Mouse (Mus musculus) testis, adult 2 months (tissue): ENCODE results near the gene Cracr2b. TPM values are rescaled to one million over a fixed set of nuclear protein-coding genes. Genes with fewer than 3 reads are reported as not detected.

ENCODE experiments used
- H3K27ac ChIP-seq: fragments of 200-500 bp; 2 replicates; pipeline ENCODE4 v1.5.1; 2012; ENCODE audit warnings: low read depth, low read length; ENCODE audit not compliant: control insufficient read depth, insufficient read depth
- H3K27me3 ChIP-seq: fragments of 200-500 bp; 2 replicates; pipeline ENCODE4 v1.6.1; 2012; ENCODE audit warnings: mild to moderate bottlenecking, low read length, moderate library complexity; ENCODE audit not compliant: control insufficient read depth, insufficient read depth
- H3K36me3 ChIP-seq: fragments of 200-500 bp; 2 replicates; pipeline ENCODE4 v1.6.1; 2012; ENCODE audit warnings: mild to moderate bottlenecking, low read length; ENCODE audit not compliant: control insufficient read depth, insufficient read depth
- H3K4me1 ChIP-seq: fragments of 200-500 bp; 2 replicates; pipeline ENCODE4 v1.6.1; 2012; ENCODE audit warnings: low read length; ENCODE audit not compliant: control insufficient read depth, insufficient read depth
- H3K4me3 ChIP-seq: fragments of 200-500 bp; 2 replicates; pipeline ENCODE4 v1.5.1; 2012; ENCODE audit warnings: low read depth, mild to moderate bottlenecking, low read length, moderate library complexity, mixed read lengths; ENCODE audit not compliant: control insufficient read depth
- CTCF ChIP-seq: fragments of 200-500 bp; IDR thresholded peaks from 2 replicates; pipeline ENCODE4 v1.5.1; 2012; ENCODE audit warnings: low read depth, mild to moderate bottlenecking, inconsistent platforms, low read length, moderate library complexity; ENCODE audit not compliant: control insufficient read depth, insufficient read depth, insufficient replicate concordance
- POLR2A ChIP-seq: fragments of 200-500 bp; IDR thresholded peaks from 2 replicates; pipeline ENCODE4 v1.6.1; 2012; ENCODE audit warnings: low read depth, mild to moderate bottlenecking, inconsistent platforms, low read length, moderate library complexity; ENCODE audit not compliant: control insufficient read depth
- polyA plus RNA-seq: library from polyadenylated mRNA; depleted of rRNA; stranded (reverse); fragments of >200 nt; gene quantifications from 2 replicates; pipeline ENCODE4 v1.2.3, GENCODE M21; 2012

Gene Cracr2b
- polyA plus RNA-seq, 1 experiment = 2.1 TPM

DNA sequence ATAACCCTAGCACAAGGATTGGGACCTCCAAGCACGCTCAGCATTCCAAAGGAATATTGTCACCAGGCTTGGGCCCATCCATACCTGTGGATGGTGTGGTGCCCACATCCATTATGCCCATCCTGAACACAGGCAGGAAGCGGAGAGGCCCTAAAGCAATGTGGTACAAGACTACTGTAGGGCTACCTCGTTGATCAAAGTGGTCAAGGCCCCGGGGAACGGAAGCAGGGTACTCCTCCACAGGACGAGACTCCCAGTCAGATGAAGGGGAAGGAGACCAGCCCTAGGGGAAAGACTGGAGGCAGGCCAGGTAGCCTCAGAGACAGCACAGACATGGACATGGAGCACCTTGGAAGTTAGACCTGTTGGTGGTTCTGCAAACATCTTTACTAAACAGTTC is 11.9 kb downstream of the Cracr2b start:
- no peak for TF ChIP-seq CTCF
- TF ChIP-seq POLR2A = no peak
- Histone ChIP-seq H3K4me1 (peaks cover 34% of the 10 kb centered on the region), H3K36me3 (no peaks in the 10 kb centered on the region; the same call in 1 of the 2 replicates), H3K4me3 (no peak overlapping the region), H3K27me3 (no peaks in the 10 kb centered on the region), H3K27ac (0 out of 2 replicates have a peak overlapping the region, but pooled peaks have one; percentile 34)

- peak overlapping the region; percentile 92 for H3K4me3 ChIP-seq
- H3K36me3 ChIP-seq = no peaks in the 10 kb centered on the region; the same call in 1 of the 2 replicates
- H3K27ac ChIP-seq = no peak overlapping the region; the same call in 1 of the 2 replicates
- H3K27me3 ChIP-seq = no peaks in the 10 kb centered on the region
- peaks cover 25% of the 10 kb centered on the region for H3K4me1 ChIP-seq
- TF ChIP-seq POLR2A = no peak
- TF ChIP-seq CTCF = no peak
Measured at GRCm38 (mm10) chr7:141474160-141474559, 13.3 kb downstream of the Cracr2b start.

- peak within 1 kb of the TSS; percentile 86 for H3K27ac ChIP-seq
- H3K4me1 ChIP-seq = peaks cover 23% of the 10 kb centered on the region
- H3K27me3 ChIP-seq = no peaks in the 10 kb centered on the region
- no peaks in the 10 kb centered on the region; the same call in 1 of the 2 replicates for H3K36me3 ChIP-seq
- peak within 1 kb of the TSS; percentile 92 for H3K4me3 ChIP-seq
- TF ChIP-seq CTCF (no peak), POLR2A (peak; percentile 73)
Measured at GRCm38 (mm10) chr7:141475011-141475804, 14.3 kb downstream of the Cracr2b start, which contains the start of the genes Polr2l and Tspan4. TSS of gene Polr2l (minus strand) at chr7:141475132. TSS of gene Tspan4 (plus strand) at chr7:141475240.

DNA sequence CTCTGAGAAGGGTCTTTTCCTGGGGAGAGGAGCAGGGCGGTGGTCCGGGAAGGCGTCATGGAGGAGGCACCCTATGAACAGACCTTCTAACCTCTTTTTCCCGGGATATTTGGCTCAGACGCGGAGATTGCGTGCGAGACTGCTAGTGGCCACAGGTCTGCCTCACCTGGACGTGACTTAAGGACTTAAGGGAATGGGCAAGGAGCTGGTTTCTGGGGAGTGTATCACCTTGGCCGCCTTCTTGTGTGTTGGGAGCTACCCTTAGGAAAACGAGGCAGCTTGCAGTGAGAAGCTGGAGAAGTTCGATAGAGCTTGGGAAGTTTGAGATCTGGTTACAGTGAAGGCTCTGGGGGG is 14.9 kb downstream of the Cracr2b start:
- peaks cover 23% of the 10 kb centered on the region for H3K4me1 ChIP-seq
- H3K27me3 ChIP-seq = no peaks in the 10 kb centered on the region
- no peaks in the 10 kb centered on the region for H3K36me3 ChIP-seq
- H3K4me3 ChIP-seq = peak overlapping the region; percentile 92
- TF ChIP-seq POLR2A (no peak), CTCF (no peak)
- peak overlapping the region; percentile 86 for H3K27ac ChIP-seq

DNA sequence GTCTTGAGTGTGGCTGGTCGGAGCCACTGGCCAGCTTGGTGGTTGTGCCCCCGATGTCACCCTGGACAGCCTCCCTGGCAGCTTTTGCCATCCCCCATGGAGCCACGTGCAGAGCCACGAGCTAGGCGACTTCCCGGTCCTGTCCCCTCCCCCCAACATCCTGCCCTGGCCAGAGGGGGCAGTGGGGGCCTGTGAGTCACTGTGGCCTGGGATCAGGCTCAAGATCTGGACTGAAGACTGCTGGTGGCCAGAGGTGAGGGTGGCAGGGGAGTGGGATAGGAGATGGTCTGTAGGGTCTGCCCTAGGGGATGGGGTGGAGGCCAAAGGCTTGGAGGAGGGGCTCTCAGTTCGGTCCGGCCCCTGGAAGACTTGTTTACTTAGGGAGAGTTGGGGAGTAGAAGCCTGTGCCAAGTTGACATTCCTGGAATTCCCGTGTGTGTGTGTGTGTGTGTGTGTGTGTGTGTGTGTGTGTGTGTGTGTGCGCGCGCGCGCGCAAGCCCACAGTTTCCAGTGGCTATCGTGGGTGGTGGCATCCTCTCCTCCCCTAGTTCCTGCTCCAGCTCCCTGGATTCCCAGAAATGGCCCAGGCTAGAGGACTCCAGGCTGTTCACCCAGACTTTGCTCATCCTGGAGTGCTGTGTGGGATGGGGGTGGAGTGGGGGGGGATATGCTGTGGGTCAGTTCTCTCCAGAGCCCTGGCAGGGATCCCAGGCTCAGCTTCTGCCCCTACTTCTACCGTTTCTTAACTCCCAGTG is 15.5 kb downstream of the Cracr2b start:
- Histone ChIP-seq H3K4me3 (peak overlapping the region; percentile 92), H3K36me3 (no peaks in the 10 kb centered on the region), H3K4me1 (peaks cover 26% of the 10 kb centered on the region), H3K27ac (peak overlapping the region; percentile 86), H3K27me3 (no peaks in the 10 kb centered on the region)
- TF ChIP-seq POLR2A (no peak; the same call in 1 of the 2 replicates), CTCF (no peak)

DNA sequence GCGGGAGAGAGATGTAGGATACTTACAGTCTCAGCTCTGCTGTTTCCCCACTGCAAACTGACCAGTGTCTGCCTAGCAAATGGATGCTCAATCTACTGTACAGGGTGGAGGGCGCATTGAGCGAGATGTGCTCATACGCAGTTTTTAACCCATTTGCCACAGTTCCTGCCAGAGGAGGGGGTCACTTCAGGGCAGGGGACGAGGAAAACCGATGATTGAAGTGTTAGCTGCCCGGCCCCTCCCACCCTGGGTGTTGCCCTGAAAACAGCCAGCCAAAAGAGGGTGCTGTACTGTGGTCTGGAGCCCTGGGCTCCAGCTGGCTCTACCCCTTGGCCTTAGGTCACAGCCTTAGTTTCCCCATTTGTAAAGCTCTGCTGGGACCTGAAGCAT is 16.1 kb downstream of the Cracr2b start:
- peaks cover 30% of the 10 kb centered on the region for H3K4me1 ChIP-seq

DNA sequence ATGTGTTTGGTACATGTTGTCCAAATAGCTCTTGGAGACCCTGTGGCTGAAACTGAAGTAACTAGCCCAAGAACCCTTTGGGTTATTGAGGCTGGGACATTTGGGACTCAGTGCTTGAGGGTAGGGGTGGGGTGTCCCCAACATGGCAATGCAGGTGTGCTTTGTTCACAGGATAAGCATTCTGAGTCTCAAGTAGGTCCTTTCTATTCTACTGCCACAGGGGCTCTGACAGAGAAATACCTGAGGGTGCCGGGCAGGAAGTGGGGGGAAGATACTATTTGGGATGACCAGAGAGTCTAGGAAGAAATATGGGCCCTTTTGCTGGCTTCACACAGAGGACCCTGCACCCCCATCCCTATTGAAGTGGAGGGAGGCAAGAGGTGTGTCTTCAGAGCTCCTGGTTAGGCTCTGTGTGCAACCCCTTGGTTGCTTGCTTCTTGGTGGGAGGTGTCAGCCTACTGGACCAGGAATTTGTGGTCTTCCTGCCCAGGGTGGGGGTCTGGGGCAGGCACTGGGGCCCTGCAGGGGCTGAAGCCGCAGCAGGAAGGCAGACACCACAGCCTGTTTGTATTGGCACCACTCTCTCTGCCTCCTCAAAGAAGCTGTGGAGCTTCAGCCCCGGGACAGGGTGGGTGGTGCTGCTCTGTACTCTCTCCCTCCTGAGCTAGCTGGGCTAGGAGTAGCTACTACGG is 16.8 kb downstream of the Cracr2b start:
- no peak overlapping the region for H3K4me3 ChIP-seq
- no peaks in the 10 kb centered on the region for H3K36me3 ChIP-seq
- H3K4me1 ChIP-seq = peaks cover 37% of the 10 kb centered on the region
- H3K27ac ChIP-seq = peak overlapping the region; percentile 86
- TF ChIP-seq CTCF (no peak), POLR2A (no peak)
- no peaks in the 10 kb centered on the region for H3K27me3 ChIP-seq

More for the DNA sequence above, 16.1 kb downstream of the Cracr2b start:
- Histone ChIP-seq H3K36me3 (no peaks in the 10 kb centered on the region), H3K27ac (peak overlapping the region; percentile 86), H3K27me3 (no peaks in the 10 kb centered on the region), H3K4me3 (peak overlapping the region; percentile 92)
- no peak for TF ChIP-seq POLR2A
- TF ChIP-seq CTCF = no peak
